Mouse (Mus musculus) stomach, postnatal 0 days (tissue): ENCODE results near the gene Fam214a. TPM values are rescaled to one million over a fixed set of nuclear protein-coding genes. Genes with fewer than 3 reads are reported as not detected.

Experiments
- ATAC-seq: fragments of 200-750 bp; cut with Nextera tagmentation; 2 replicates; pipeline ENCODE4 v1.8.0; 2017; ENCODE audit not compliant: low FRiP score, low TSS enrichment
- DNase-seq: peaks from one replicate; pipeline ENCODE4 v3.0.0-alpha.2; 2016; ENCODE audit warnings: low spot score
- H3K27ac ChIP-seq: fragments of 300-500 bp; sonication (generic); replicated peaks from 2 replicates; pipeline ENCODE4 v1.5.1; 2014; ENCODE audit warnings: mild to moderate bottlenecking, control low read depth
- H3K27me3 ChIP-seq: fragments of 300-500 bp; sonication (generic); 2 replicates; pipeline ENCODE4 v1.6.1; 2014; ENCODE audit warnings: low read length; ENCODE audit not compliant: control insufficient read depth, insufficient read depth
- H3K36me3 ChIP-seq: fragments of 300-500 bp; sonication (generic); 2 replicates; pipeline ENCODE4 v1.6.1; 2014; ENCODE audit warnings: low read length, mixed read lengths; ENCODE audit not compliant: control insufficient read depth, insufficient read depth
- H3K4me1 ChIP-seq: fragments of 300-500 bp; sonication (generic); replicated peaks from 2 replicates; pipeline ENCODE4 v1.6.1; 2014; ENCODE audit warnings: antibody characterized with exemption; ENCODE audit not compliant: control insufficient read depth, insufficient read depth
- H3K4me2 ChIP-seq: fragments of 300-500 bp; sonication (generic); replicated peaks from 2 replicates; pipeline ENCODE4 v1.6.1; 2014; ENCODE audit warnings: low read depth, mild to moderate bottlenecking, control low read depth, moderate library complexity
- H3K4me3 ChIP-seq: fragments of 300-500 bp; sonication (generic); 2 replicates; pipeline ENCODE4 v1.5.1; 2014; ENCODE audit warnings: low read depth, low read length, control low read depth
- H3K9ac ChIP-seq: fragments of 300-500 bp; sonication (generic); 2 replicates; pipeline ENCODE4 v1.6.1; 2014; ENCODE audit warnings: mild to moderate bottlenecking, low read length, control low read depth, mixed read lengths
- H3K9me3 ChIP-seq: fragments of 300-500 bp; sonication (generic); 2 replicates; pipeline ENCODE4 v1.6.1; 2016; ENCODE audit warnings: low read length; ENCODE audit not compliant: control insufficient read depth
- CTCF ChIP-seq: IDR thresholded peaks from 2 replicates; pipeline ENCODE4 v1.5.1; 2016; ENCODE audit warnings: antibody characterized with exemption, low read depth, mild to moderate bottlenecking, moderate library complexity
- EP300 ChIP-seq: optimal IDR thresholded peaks from 2 replicates; pipeline ENCODE3; 2016; ENCODE audit warnings: antibody characterized with exemption
- WGBS: fragments of 180-500 bp; shearing (Covaris S2); extraction: QIAGEN DNeasy Blood & Tissue Kit; methylation state at CpG from one replicate; pipeline ENCODE4 v1.1.7; 2014; 5-methylcytosine and 5-hydroxymethylcytosine counted together
- polyA plus RNA-seq: library from polyadenylated mRNA; unstranded; fragments of >200 nt; fragmentation: Nextera tagmentation; extraction: Ambion mirVana; gene quantifications from 2 replicates; pipeline ENCODE4 v1.2.1, GENCODE M21; 2015

The Fam214a gene
- polyA plus RNA-seq, 1 experiment from 2014 or later: 10.7 TPM

- H3K4me1 ChIP-seq: no peaks in the 10 kb centered on the region
- no peak overlapping the region for H3K27ac ChIP-seq
- no peak overlapping the region for H3K9ac ChIP-seq
- WGBS: 89% methylated on average over 14 of the region's 14 CpGs
- no peaks in the 10 kb centered on the region for H3K27me3 ChIP-seq
- H3K9me3 ChIP-seq: no peaks in the 10 kb centered on the region
- no peak for DNase-seq
- H3K4me3 ChIP-seq: no peak overlapping the region
- ATAC-seq: no peak
- H3K4me2 ChIP-seq: no peak overlapping the region
- TF ChIP-seq EP300: no peak
- TF ChIP-seq CTCF: no peak
- H3K36me3 ChIP-seq: no peaks in the 10 kb centered on the region
Measured at GRCm38 (mm10) chr9:74985173-74985715, 32.6 kb downstream of the Fam214a start.

- no peaks in the 10 kb centered on the region for H3K4me1 ChIP-seq
- TF ChIP-seq CTCF (no peak), EP300 (no peak)
- H3K4me3 ChIP-seq: no peak overlapping the region
Measured at GRCm38 (mm10) chr9:74985770-74986169, 33.1 kb downstream of the Fam214a start.

GRCm38 (mm10) chr9:74988893-74989460, 36.3 kb downstream of the Fam214a start:
- WGBS: 85% methylated on average over 7 of the region's 7 CpGs
- H3K9me3 ChIP-seq: no peaks in the 10 kb centered on the region
- H3K9ac ChIP-seq: no peak overlapping the region
- H3K27me3 ChIP-seq: no peaks in the 10 kb centered on the region
- no peaks in the 10 kb centered on the region for H3K4me1 ChIP-seq
- DNase-seq (no peak), ATAC-seq (no peak)
- no peaks in the 10 kb centered on the region for H3K36me3 ChIP-seq
- no peak overlapping the region for H3K4me3 ChIP-seq
- no peak overlapping the region for H3K4me2 ChIP-seq
- TF ChIP-seq EP300: no peak
- no peak for TF ChIP-seq CTCF
- H3K27ac ChIP-seq: no peak overlapping the region

More at GRCm38 (mm10) chr9:74985770-74986169, 33.1 kb downstream of the Fam214a start:
- DNase-seq (no peak), ATAC-seq (no peak)
- H3K9ac ChIP-seq: no peak overlapping the region
- H3K36me3 ChIP-seq: no peaks in the 10 kb centered on the region
- 74% methylated on average over 2 of the region's 2 CpGs for WGBS
- H3K27ac ChIP-seq: no peak overlapping the region
- no peak overlapping the region for H3K4me2 ChIP-seq
- H3K27me3 ChIP-seq: no peaks in the 10 kb centered on the region
- H3K9me3 ChIP-seq: no peaks in the 10 kb centered on the region

- WGBS: 49% methylated on average over 2 of the region's 2 CpGs
- no peak overlapping the region for H3K4me2 ChIP-seq
- no peaks in the 10 kb centered on the region for H3K27me3 ChIP-seq
- H3K27ac ChIP-seq: no peak overlapping the region
- no peak for DNase-seq
- no peak for ATAC-seq
- no peaks in the 10 kb centered on the region for H3K36me3 ChIP-seq
- no peaks in the 10 kb centered on the region for H3K9me3 ChIP-seq
- H3K4me1 ChIP-seq: no peaks in the 10 kb centered on the region
- TF ChIP-seq CTCF (no peak), EP300 (no peak)
- no peak overlapping the region for H3K9ac ChIP-seq
- no peak overlapping the region for H3K4me3 ChIP-seq
Measured at GRCm38 (mm10) chr9:74989990-74990389, 37.3 kb downstream of the Fam214a start.

- Histone ChIP-seq H3K9me3 (no peaks in the 10 kb centered on the region), H3K4me3 (no peak overlapping the region), H3K36me3 (no peaks in the 10 kb centered on the region), H3K4me1 (no peaks in the 10 kb centered on the region), H3K4me2 (no peak overlapping the region), H3K27ac (no peak overlapping the region), H3K9ac (no peak overlapping the region), H3K27me3 (no peaks in the 10 kb centered on the region)
- no peak for TF ChIP-seq EP300
- TF ChIP-seq CTCF: no peak
- 66% methylated on average over 10 of the region's 10 CpGs for WGBS
- DNase-seq (no peak), ATAC-seq (no peak)
Measured at GRCm38 (mm10) chr9:74994611-74995257, 42.0 kb downstream of the Fam214a start.

- WGBS: 69% methylated on average over 2 of the region's 2 CpGs
- ATAC-seq (no peak), DNase-seq (no peak)
- no peaks in the 10 kb centered on the region for H3K4me1 ChIP-seq
- no peaks in the 10 kb centered on the region for H3K36me3 ChIP-seq
- no peak overlapping the region for H3K9ac ChIP-seq
- H3K4me3 ChIP-seq: no peak overlapping the region
- H3K27me3 ChIP-seq: no peaks in the 10 kb centered on the region
- TF ChIP-seq CTCF (no peak), EP300 (no peak)
- no peak overlapping the region for H3K27ac ChIP-seq
- H3K4me2 ChIP-seq: no peak overlapping the region
- no peaks in the 10 kb centered on the region for H3K9me3 ChIP-seq
Measured at GRCm38 (mm10) chr9:74996349-74996748, 43.7 kb downstream of the Fam214a start.
